Mouse (Mus musculus) layer of hippocampus, adult 2 months (tissue): ENCODE results near the gene Nuak1. TPM values are rescaled to one million over a fixed set of nuclear protein-coding genes. Genes with fewer than 3 reads are reported as not detected.

ENCODE experiments used
- DNase-seq, 2 experiments: peaks; one replicate each; pipeline ENCODE4 v3.0.0; 2022; ENCODE audit warnings: low spot score in 2 of 2
- H3K27ac ChIP-seq: fragments of 200-600 bp; 2 replicates; pipeline ENCODE4 v1.8.1; 2022
- H3K4me3 ChIP-seq: fragments of 200-600 bp; 2 replicates; pipeline ENCODE4 v1.8.1; 2022; ENCODE audit warnings: mild to moderate bottlenecking
- CTCF ChIP-seq: fragments of 200-600 bp; conservative IDR thresholded peaks from 2 replicates; pipeline ENCODE4 v1.8.1; 2022; ENCODE audit warnings: antibody characterized with exemption, mild to moderate bottlenecking, moderate library complexity
- total RNA-seq, 2 experiments: library from RNA; stranded (reverse); gene quantifications; 2 replicates each; pipeline ENCODE4 v1.2.3; 2021

The Nuak1 gene
- total RNA-seq, 2 experiments from 2014 or later: 47.9 to 51.4 TPM

- DNase-seq: no peak
- TF ChIP-seq CTCF: no peak
- Histone ChIP-seq H3K4me3 (peak overlapping the region; percentile 78), H3K27ac (peak overlapping the region; percentile 100)
Measured at GRCm38 (mm10) chr10:84441434-84441785, 1.0 kb upstream of the Nuak1 start.

DNA sequence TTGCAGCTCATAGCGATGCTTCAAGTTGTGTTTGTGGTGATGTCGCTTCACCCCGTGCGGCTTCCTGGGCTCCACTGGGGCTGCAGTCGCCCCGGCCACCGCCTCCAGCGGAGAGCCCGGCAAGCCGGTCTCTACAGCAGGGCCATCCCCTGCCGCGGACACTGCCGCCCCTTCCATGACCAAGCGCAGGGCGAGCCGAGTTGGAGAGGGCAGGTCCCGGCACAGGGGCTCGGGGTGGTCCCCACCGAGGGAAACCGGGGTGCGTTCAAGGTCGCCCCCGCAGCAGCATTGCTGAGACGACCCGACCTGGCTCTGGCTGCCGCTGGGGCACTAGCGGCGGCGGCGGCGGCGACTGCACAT, 236 bp downstream of the Nuak1 start:
- DNase-seq: no peak
- peak overlapping the region; percentile 100 for H3K27ac ChIP-seq
- no peak for TF ChIP-seq CTCF
- peak overlapping the region; percentile 78 for H3K4me3 ChIP-seq

DNA sequence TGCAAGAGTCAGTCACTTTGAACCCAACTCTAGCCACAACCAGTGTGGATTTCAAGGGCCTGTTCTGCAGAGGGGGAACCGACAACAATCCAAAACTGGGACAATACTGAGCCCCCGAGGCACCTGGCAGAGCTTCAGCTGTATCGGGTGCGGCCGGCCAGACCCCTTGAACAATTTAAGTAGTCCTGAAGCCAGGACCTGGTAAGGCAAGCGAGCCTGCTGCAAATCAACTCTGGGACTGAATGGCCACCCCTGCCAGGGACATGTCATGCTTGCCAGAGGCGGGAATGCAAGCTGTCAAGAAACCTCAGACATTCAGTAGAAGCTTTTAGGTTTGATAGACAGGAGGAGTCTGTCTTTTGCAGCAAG, 1.2 kb downstream of the Nuak1 start:
- TF ChIP-seq CTCF: no peak
- Histone ChIP-seq H3K27ac (peak overlapping the region; percentile 100), H3K4me3 (peak overlapping the region; percentile 78)
- DNase-seq: no peak

DNA sequence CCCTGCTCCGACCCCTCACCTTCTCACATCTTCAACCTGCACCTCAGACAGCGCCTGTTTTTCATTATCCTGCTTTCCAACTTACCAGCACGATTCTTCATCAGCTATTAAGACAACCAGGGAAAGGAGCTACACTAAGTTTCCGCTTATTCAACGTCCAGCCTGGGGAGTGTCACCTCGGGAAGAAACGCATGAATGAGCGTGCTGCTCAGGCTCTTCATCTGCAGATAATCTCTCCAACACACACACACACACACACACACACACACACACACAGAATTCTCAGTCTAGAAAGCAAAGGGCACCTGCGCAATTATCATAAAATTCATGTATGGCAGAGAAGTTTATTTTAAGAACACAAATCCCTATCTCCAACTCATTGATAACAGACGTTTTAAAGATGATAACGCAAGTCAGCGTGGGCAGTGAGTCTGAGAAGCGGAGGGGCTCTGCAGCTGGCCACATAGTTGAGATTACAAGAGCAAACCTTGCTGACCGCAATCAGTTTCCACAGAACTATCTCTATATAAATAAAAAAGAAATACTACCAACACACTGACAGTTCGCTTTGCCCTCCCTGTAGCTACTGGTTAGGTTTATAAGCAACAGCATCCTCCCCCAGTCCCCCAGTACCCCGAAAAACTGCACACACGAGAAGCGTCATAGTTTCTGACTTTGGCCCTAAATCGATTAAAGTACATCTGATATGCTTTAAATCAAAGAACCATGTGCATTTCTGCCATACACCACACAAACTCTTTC, 1.8 kb downstream of the Nuak1 start:
- H3K4me3 ChIP-seq: peak overlapping the region; percentile 78
- DNase-seq: no peak
- TF ChIP-seq CTCF: no peak
- H3K27ac ChIP-seq: peak overlapping the region; percentile 100

- peak overlapping the region; percentile 100 for H3K27ac ChIP-seq
- peak; percentile 98 for TF ChIP-seq CTCF
- peak overlapping the region; percentile 78 for H3K4me3 ChIP-seq
- DNase-seq: peak; percentile 98 to 100
Measured at GRCm38 (mm10) chr10:84438049-84438422, 2.4 kb downstream of the Nuak1 start.

- no peak for TF ChIP-seq CTCF
Measured at GRCm38 (mm10) chr10:84437166-84438048, 3.0 kb downstream of the Nuak1 start.

GRCm38 (mm10) chr10:84435930-84436329, 4.5 kb downstream of the Nuak1 start:
- Histone ChIP-seq H3K4me3 (peak overlapping the region; percentile 30; the same call in 1 of the 2 replicates), H3K27ac (peak overlapping the region; percentile 1; the same call in 1 of the 2 replicates)
- TF ChIP-seq CTCF: no peak
- no peak for DNase-seq

More at GRCm38 (mm10) chr10:84437166-84438048, 3.0 kb downstream of the Nuak1 start:
- no peak for DNase-seq
- Histone ChIP-seq H3K27ac (peak overlapping the region; percentile 100), H3K4me3 (peak overlapping the region; percentile 78)

GRCm38 (mm10) chr10:84433193-84433801, 7.1 kb downstream of the Nuak1 start:
- no peak for DNase-seq
- no peak overlapping the region for H3K27ac ChIP-seq
- no peak overlapping the region for H3K4me3 ChIP-seq
- TF ChIP-seq CTCF: no peak

- no peak for TF ChIP-seq CTCF
- peak overlapping the region; percentile 69 for H3K27ac ChIP-seq
- no peak overlapping the region for H3K4me3 ChIP-seq
- DNase-seq: no peak
Measured at GRCm38 (mm10) chr10:84424374-84424773, 16.0 kb downstream of the Nuak1 start.

DNA sequence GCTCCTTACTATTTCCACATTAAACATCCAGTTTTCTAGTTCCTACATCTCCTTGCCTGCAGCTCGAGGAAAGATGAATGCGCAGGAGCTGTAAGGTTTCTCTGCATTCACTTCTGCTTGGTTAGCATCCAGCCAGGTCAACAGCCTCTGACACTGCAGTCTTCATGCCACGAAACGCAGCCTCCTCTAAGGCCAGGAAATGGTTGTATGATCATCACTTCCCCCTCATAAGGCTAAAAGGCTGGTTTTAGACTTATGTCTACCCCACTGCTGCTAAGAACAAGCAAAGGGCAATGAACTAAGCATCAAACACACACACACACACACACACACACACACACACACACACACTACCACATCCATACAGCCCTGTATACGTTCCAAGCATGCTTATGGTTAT, 16.5 kb downstream of the Nuak1 start:
- H3K4me3 ChIP-seq: no peak overlapping the region
- no peak for TF ChIP-seq CTCF
- no peak for DNase-seq
- H3K27ac ChIP-seq: no peak overlapping the region

DNA sequence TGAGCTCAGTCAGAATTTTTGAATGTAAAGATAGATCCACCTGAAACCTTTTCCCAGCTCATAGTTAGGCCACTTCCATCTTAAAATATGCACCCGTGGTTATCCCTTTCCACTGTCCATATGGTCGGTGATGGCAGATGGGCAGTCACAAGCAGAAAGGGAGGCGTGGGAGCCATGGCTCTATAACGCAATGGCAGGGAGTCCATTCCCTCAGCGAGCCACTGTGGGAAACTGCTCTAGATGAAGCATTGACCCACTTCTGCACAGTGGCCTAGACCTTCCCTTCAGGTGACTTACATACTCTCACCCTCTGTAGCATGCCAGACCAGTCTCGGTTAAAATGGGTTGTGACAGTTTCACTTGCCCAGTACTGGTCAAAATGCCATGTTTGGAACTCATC, 19.8 kb downstream of the Nuak1 start:
- DNase-seq: no peak
- TF ChIP-seq CTCF: no peak
- Histone ChIP-seq H3K27ac (no peak overlapping the region), H3K4me3 (no peak overlapping the region)

DNA sequence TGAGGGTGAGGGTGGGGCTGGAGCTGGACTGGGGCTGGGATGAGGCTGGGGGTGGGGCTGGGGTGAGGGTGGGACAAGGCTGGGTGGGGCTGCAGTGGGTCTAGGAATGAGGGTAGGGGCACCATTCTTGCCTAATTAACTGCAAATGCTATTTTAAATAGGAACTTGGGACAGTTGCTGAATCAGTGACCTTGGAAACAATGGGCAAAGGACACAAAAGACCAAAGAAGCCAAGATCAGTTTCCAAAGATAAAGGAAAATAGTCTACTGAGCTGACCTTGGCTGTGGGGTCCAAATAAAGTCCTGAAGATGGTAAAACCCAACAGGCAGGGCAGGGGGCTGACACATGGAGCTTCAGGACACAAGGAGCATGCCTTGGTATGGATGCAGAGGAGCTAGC, 22.0 kb downstream of the Nuak1 start:
- H3K4me3 ChIP-seq: no peak overlapping the region
- TF ChIP-seq CTCF: no peak
- H3K27ac ChIP-seq: peak overlapping the region; percentile 37; the same call in 1 of the 2 replicates
- DNase-seq: no peak

DNA sequence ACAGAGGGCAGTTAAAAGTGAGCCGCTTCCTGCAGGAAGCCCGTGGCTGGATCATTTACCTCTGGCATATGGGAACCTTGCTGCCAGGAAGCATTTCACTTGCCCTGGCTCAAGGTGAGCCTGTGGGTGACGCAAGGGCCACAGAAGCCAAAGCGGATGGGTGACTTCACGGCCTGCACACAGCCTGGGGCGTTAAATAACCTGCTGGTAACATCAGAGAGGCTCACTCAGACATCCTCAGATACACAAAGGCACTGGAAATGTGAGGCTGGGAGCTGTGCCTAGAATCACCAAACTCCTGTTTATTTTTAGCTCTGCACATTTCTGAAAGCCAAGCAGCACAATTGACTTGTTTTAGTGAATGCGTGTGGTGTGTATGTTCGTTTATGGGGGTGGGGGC, 23.6 kb downstream of the Nuak1 start:
- no peak for DNase-seq
- TF ChIP-seq CTCF: 0 out of 2 replicates have a peak, but pooled peaks have one; percentile 10
- H3K4me3 ChIP-seq: no peak overlapping the region
- peak overlapping the region; percentile 85 for H3K27ac ChIP-seq
